Mouse (Mus musculus) heart, adult 2 months (tissue): Measurements from ENCODE around the gene Uvssa. TPM values are rescaled to one million over a fixed set of nuclear protein-coding genes. Genes with fewer than 3 reads are reported as not detected.
A peak's percentile ranks its signal among the peaks of the same experiment; 100 is the strongest.

ENCODE experiments used
- DNase-seq, 2 experiments: peaks; one replicate each; pipeline ENCODE4 v3.0.0; 2021
- H3K27ac ChIP-seq: fragments of 200-600 bp; 2 replicates; pipeline ENCODE4 v1.8.1; 2022
- H3K27me3 ChIP-seq: fragments of 200-500 bp; 2 replicates; pipeline ENCODE4 v1.6.1; 2012; ENCODE audit warnings: mild to moderate bottlenecking, low read length, inconsistent platforms, mixed read lengths; ENCODE audit not compliant: control insufficient read depth, insufficient read depth
- H3K36me3 ChIP-seq: fragments of 200-500 bp; 2 replicates; pipeline ENCODE4 v1.6.1; 2012; ENCODE audit warnings: low read length, inconsistent platforms; ENCODE audit not compliant: control insufficient read depth, insufficient read depth
- H3K4me1 ChIP-seq: fragments of 200-500 bp; 2 replicates; pipeline ENCODE4 v1.6.1; 2011; ENCODE audit warnings: low read length; ENCODE audit not compliant: control insufficient read depth, insufficient read depth
- H3K4me3 ChIP-seq: fragments of 200-600 bp; 2 replicates; pipeline ENCODE4 v1.8.1; 2022
- H3K79me2 ChIP-seq: fragments of 200-500 bp; replicated peaks from 2 replicates; pipeline ENCODE4 v1.6.1; 2012; ENCODE audit warnings: mild to moderate bottlenecking, inconsistent platforms, low read length, moderate library complexity, mixed read lengths; ENCODE audit not compliant: control insufficient read depth, insufficient read depth
- H3K9ac ChIP-seq: fragments of 200-500 bp; 2 replicates; pipeline ENCODE4 v1.6.1; 2012; ENCODE audit warnings: low read depth, mild to moderate bottlenecking, control low read depth, inconsistent platforms, low read length, mixed read lengths
- CTCF ChIP-seq: fragments of 200-600 bp; IDR thresholded peaks from 2 replicates; pipeline ENCODE4 v1.8.1; 2022; ENCODE audit warnings: antibody characterized with exemption, mild to moderate bottlenecking, moderate library complexity
- EP300 ChIP-seq: fragments of 200-500 bp; IDR thresholded peaks from 2 replicates; pipeline ENCODE4 v1.6.1; 2011; ENCODE audit warnings: low read depth, low read length, control low read depth; ENCODE audit not compliant: insufficient read depth
- POLR2A ChIP-seq: fragments of 200-500 bp; IDR thresholded peaks from 2 replicates; pipeline ENCODE4 v1.6.1; 2011; ENCODE audit warnings: mild to moderate bottlenecking, low read depth, low read length, control low read depth; ENCODE audit not compliant: insufficient read depth
- WGBS: fragments of 180-500 bp; shearing (Covaris S2); methylation state at CpG from one replicate; pipeline ENCODE4 v1.1.7; 2018; 5-methylcytosine and 5-hydroxymethylcytosine counted together
- intact Hi-C: fragments of 180-260 bp; cut with DNase I; formaldehyde crosslinking; loops from one replicate; pipeline ENCODE4 v1.15.1; 2025
- polyA plus RNA-seq: library from polyadenylated mRNA; depleted of rRNA; stranded (reverse); fragments of >200 nt; gene quantifications from 2 replicates; pipeline ENCODE4 v1.2.3, GENCODE M21; 2012
- total RNA-seq, 2 experiments: library from RNA; stranded (reverse); gene quantifications; 2 replicates each; pipeline ENCODE4 v1.2.3; 2021

Gene Uvssa
- total and polyA plus RNA-seq, 3 experiments = 2.8 to 3.4 (median 3.3) TPM

DNA sequence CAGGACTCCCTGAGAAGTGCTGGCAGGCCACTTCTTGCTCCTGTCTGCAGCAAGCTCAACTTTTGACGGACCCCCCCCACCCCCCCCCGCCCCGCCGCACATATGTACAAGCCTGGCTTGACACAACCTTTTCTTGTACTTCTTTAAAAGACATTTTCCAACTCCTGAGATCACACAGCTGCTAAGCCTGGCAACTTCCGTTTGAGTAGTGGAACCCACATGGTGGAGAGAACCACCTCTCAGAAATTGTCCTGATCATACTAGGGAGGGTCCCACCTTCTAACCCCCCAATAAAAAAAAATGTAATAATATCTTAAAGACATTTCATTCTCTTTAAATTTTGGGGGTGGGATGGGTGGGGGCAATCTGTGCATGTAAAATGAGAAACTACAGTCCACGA is 1.2 kb upstream of the Uvssa start:
- 41% methylated on average over 6 of the region's 6 CpGs for WGBS

DNA sequence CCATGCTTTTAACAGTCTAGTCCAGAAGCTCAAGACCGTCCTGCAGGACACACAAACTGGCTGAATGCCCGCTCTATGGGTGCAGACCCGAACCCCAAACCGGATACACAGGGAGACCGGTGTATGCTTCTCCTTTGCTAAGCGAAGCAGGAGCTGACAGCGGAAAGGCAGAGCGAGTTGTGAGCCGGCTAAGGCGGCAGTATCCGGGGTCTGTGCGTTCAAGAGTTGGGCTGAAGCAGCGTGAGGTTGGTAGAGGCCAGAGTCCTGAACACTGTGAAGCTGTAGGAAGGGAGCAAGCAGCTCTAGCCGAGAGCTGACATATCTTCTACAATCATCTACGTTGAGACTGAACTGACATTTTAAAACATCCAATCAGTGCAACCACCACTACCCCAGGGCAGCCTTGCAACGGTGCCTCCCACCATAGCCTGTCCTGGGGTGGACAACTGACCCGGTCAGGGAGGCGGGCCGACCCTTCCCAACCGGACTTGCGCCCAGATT is 498 bp upstream of the Uvssa start:
- H3K27me3 ChIP-seq = no peaks in the 10 kb centered on the region
- 0 out of 2 replicates have a peak, but pooled peaks cover 3% of the 10 kb centered on the region for H3K36me3 ChIP-seq
- H3K27ac ChIP-seq = peak overlapping the region; percentile 96
- no peak for TF ChIP-seq CTCF
- no peak; the same call in 1 of the 2 replicates for TF ChIP-seq POLR2A
- no peak for TF ChIP-seq EP300
- 1% methylated on average over 21 of the region's 21 CpGs for WGBS
- peak overlapping the region; percentile 77 for H3K9ac ChIP-seq
- H3K4me3 ChIP-seq = peak overlapping the region; percentile 73
- DNase-seq = no peak
- H3K4me1 ChIP-seq = peaks cover 2% of the 10 kb centered on the region
- intact Hi-C loops = loop anchor here (1.0 to 10.0 kb wide), 4 partner anchors 43 to 513 kb away; partner anchors contain the start of genes Depdc5 and Maea
- H3K79me2 ChIP-seq = no peaks in the 10 kb centered on the region

More for the DNA sequence above, 1.2 kb upstream of the Uvssa start:
- H3K79me2 ChIP-seq = no peaks in the 10 kb centered on the region
- H3K9ac ChIP-seq = peak overlapping the region; percentile 77; the same call in 1 of the 2 replicates
- no peak overlapping the region; the same call in 1 of the 2 replicates for H3K4me3 ChIP-seq
- H3K36me3 ChIP-seq = 0 out of 2 replicates have a peak, but pooled peaks cover 3% of the 10 kb centered on the region
- intact Hi-C loops = loop anchor here (10.0 kb wide), 1 partner anchor 512 kb away; the partner anchor contains the start of gene Depdc5
- no peak overlapping the region; the same call in 1 of the 2 replicates for H3K27ac ChIP-seq
- peaks cover 2% of the 10 kb centered on the region for H3K4me1 ChIP-seq
- no peaks in the 10 kb centered on the region for H3K27me3 ChIP-seq
- DNase-seq = no peak
- TF ChIP-seq POLR2A (no peak), CTCF (no peak), EP300 (no peak)

DNA sequence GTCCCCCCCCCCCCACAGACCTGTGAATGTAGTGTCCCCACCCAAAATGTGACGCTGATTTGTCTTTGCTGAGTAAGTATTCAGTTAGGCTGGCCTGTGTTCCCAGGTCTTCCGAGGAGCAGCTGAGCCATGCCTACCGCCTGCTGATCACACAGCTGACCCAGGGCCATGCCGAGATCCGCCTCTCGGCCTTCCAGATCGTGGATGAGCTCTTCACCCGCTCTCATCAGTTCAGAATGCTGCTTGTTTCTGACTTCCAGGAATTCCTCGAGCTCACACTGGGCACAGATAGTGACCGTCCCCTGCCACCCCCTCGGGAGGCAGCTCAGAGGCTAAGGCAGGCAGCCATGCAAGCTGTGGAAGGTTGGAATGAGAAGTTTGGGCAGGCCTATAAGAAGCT is 9.2 kb downstream of the Uvssa start:
- Histone ChIP-seq H3K27ac (no peak overlapping the region), H3K79me2 (no peaks in the 10 kb centered on the region), H3K9ac (no peak overlapping the region), H3K4me1 (no peaks in the 10 kb centered on the region), H3K36me3 (no peaks in the 10 kb centered on the region), H3K4me3 (no peak overlapping the region), H3K27me3 (no peaks in the 10 kb centered on the region)
- TF ChIP-seq POLR2A (no peak), CTCF (no peak), EP300 (no peak)
- WGBS = 82% methylated on average over 11 of the region's 11 CpGs
- DNase-seq = no peak
- intact Hi-C loops = no loop called here

DNA sequence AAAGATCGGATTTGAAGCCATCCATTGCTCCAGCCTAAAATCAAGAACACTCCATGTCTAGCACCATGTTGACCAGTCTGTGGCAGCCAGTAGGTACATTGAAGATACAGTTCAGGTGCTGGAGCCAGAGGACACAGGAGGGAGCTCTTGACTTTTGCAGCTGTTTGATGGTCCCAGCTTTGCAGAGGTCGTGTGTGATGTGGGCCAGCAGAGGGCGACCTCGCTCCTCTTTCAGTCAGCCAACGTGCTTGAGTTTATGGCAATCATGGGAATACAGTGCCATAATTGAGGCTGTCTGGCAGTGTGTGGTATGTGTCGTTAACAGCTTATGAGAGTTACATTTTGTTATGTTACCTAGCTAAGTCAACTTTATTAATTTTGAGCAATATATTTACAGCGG is 15.5 kb downstream of the Uvssa start:
- H3K36me3 ChIP-seq = no peaks in the 10 kb centered on the region
- intact Hi-C loops = loop anchor here (1.0 to 2.0 kb wide), 4 partner anchors 49 to 195 kb away; no protein-coding TSS in a partner anchor
- no peaks in the 10 kb centered on the region for H3K4me1 ChIP-seq
- H3K27me3 ChIP-seq = no peaks in the 10 kb centered on the region
- DNase-seq = peak; percentile 77 to 80
- no peak overlapping the region for H3K27ac ChIP-seq
- H3K79me2 ChIP-seq = no peaks in the 10 kb centered on the region
- no peak overlapping the region for H3K4me3 ChIP-seq
- 18% methylated on average over 7 of the region's 7 CpGs for WGBS
- no peak for TF ChIP-seq POLR2A
- peak; percentile 91 for TF ChIP-seq EP300
- TF ChIP-seq CTCF = peak; percentile 98
- H3K9ac ChIP-seq = no peak overlapping the region

DNA sequence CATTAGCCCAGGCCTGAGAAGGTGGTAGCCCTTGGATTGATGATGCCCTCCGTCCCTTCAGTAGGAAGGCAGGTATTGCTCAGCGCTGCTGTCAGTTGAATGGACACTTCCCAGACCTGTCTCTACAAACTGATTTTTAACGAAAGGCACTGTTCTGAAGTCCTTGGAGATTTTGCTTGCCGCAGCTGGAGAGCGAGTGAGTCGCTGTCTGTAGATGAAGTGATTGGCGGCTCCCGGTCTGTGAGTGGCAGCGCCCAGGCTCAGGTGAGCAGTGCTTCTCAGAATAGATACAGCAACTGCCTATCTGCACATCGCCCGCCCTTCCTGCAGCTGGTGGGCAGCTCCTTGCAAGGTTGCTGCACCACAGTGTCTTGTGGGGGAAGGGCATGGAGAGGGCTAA is 17.3 kb downstream of the Uvssa start:
- 89% methylated on average over 11 of the region's 11 CpGs for whole genome bisulfite sequencing
- intact Hi-C loops = loop anchor here (2.0 kb wide), 1 partner anchor 47 kb away; no protein-coding TSS in a partner anchor
- Histone ChIP-seq H3K79me2 (no peaks in the 10 kb centered on the region), H3K36me3 (no peaks in the 10 kb centered on the region), H3K4me3 (no peak overlapping the region), H3K27ac (no peak overlapping the region), H3K9ac (no peak overlapping the region), H3K4me1 (no peaks in the 10 kb centered on the region), H3K27me3 (no peaks in the 10 kb centered on the region)
- DNase-seq = no peak
- TF ChIP-seq CTCF (no peak), EP300 (no peak), POLR2A (no peak)

DNA sequence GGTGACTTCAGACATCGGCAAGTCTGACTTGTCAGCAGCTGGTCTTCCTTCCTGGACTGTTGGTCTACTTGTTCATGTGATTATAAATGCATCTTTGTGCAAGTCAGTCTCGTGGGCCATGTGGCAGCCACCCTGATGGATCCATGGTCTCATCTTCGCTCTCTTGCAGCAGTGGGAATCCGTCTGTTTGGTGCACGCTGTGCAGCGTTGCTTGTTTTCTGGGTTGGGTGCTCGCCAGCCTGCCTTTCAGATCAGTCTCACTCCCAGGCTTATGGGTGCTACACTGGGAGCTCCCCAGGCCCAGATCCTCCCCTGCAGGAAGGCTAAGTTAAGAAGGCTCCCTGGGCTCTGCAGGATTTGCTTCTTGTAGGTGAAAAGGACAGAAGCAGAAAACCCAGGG is 18.5 kb downstream of the Uvssa start:
- intact Hi-C loops = no loop called here
- DNase-seq = no peak
- Histone ChIP-seq H3K27ac (no peak overlapping the region), H3K4me3 (no peak overlapping the region), H3K9ac (no peak overlapping the region), H3K36me3 (no peaks in the 10 kb centered on the region), H3K27me3 (no peaks in the 10 kb centered on the region), H3K4me1 (no peaks in the 10 kb centered on the region), H3K79me2 (no peaks in the 10 kb centered on the region)
- no peak for TF ChIP-seq POLR2A
- no peak for TF ChIP-seq CTCF
- no peak for TF ChIP-seq EP300
- 85% methylated on average over 7 of the region's 7 CpGs for WGBS
